Mouse (Mus musculus): Measurements from ENCODE around the gene Il10rb. TPM values are rescaled to one million over a fixed set of nuclear protein-coding genes. Genes with fewer than 3 reads are reported as not detected.

Il10rb gene
- total and polyA plus RNA-seq, 3 experiments = 18.3 to 144 (median 101) TPM

DNA sequence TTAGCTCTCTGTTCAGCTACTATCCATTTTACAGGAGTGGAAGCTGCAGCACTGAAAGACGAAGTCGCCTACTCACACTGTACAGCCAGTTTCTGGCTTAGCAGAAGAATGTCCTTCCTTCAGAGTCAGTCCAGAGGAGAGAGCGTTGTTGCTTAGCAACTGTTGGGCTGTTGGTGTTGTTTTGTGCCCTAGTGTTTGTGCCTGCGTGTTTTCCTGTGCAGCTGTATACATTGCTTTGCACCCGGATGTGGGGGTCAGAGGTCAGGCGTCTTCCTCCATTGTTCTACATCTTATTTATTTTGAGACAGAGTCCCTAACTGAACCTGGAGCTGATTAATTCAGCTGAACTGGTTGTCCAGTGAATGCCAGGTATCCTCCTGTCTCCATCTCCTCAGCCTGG lies 60.6 kb downstream of the Il10rb start:
- Histone ChIP-seq H3K9me3 (replicated peaks) (peaks cover 7% of the 10 kb centered on the region), H3K27me3 (ENCODE audit: insufficient read depth, low read length) (no peaks in the 10 kb centered on the region), H3K4me3 (ENCODE audit: low read depth, low read length) (peak overlapping the region; percentile 82), H3K4me1 (ENCODE audit: insufficient read depth, low read depth, low read length) (peaks cover 56% of the 10 kb centered on the region), H3K36me3 (replicated peaks) (peaks cover 44% of the 10 kb centered on the region)
- no peak for TF ChIP-seq POLR2AphosphoS5 (IDR thresholded peaks at IDR 0.05; ENCODE audit: insufficient replicate concordance, low read depth, low read length)
- no peak for DNase-seq (ENCODE audit: low spot score)
- no peak for ATAC-seq (ENCODE audit: extremely low read depth, insufficient number of reproducible peaks, low FRiP score, poor library complexity, severe bottlenecking)

- Histone ChIP-seq H3K27me3 (ENCODE audit: insufficient read depth, low read length) (no peaks in the 10 kb centered on the region), H3K4me1 (ENCODE audit: insufficient read depth, low read depth, low read length) (peaks cover 56% of the 10 kb centered on the region), H3K4me3 (ENCODE audit: low read depth, low read length) (no peak overlapping the region; the same call in 1 of the 2 replicates), H3K9me3 (replicated peaks) (peaks cover 10% of the 10 kb centered on the region), H3K36me3 (replicated peaks) (peaks cover 68% of the 10 kb centered on the region)
- no peak for TF ChIP-seq TAL1 (conservative IDR thresholded peaks at IDR 0.05; ENCODE audit: low read depth, low read length)
- no peak for TF ChIP-seq POLR2AphosphoS5 (IDR thresholded peaks at IDR 0.05; ENCODE audit: insufficient replicate concordance, low read depth, low read length)
- no peak for TF ChIP-seq GATA2 (IDR thresholded peaks at IDR 0.05; ENCODE audit: borderline replicate concordance, low read depth, low read length)
- TF ChIP-seq GATA1 (IDR thresholded peaks at IDR 0.05; ENCODE audit: borderline replicate concordance, low read length) = no peak
- TF ChIP-seq CTCF (IDR thresholded peaks at IDR 0.05; ENCODE audit: low read depth, low read length) = no peak
- no peak for DNase-seq (ENCODE audit: low spot score)
- no peak for ATAC-seq (ENCODE audit: extremely low read depth, insufficient number of reproducible peaks, low FRiP score, poor library complexity, severe bottlenecking)
Measured at GRCm38 (mm10) chr16:91470470-91470869, 64.5 kb downstream of the Il10rb start.

GRCm38 (mm10) chr16:91471481-91471880 lies 65.5 kb downstream of the Il10rb start:
- Histone ChIP-seq H3K4me1 (ENCODE audit: insufficient read depth, low read depth, low read length) (peaks cover 56% of the 10 kb centered on the region), H3K9me3 (replicated peaks) (peaks cover 10% of the 10 kb centered on the region), H3K27me3 (ENCODE audit: insufficient read depth, low read length) (no peaks in the 10 kb centered on the region), H3K4me3 (ENCODE audit: low read depth, low read length) (no peak overlapping the region), H3K36me3 (replicated peaks) (peaks cover 74% of the 10 kb centered on the region)
- peak; percentile 64 for ATAC-seq (ENCODE audit: extremely low read depth, insufficient number of reproducible peaks, low FRiP score, poor library complexity, severe bottlenecking)
- no peak for DNase-seq (ENCODE audit: low spot score)
- TF ChIP-seq TAL1 (conservative IDR thresholded peaks at IDR 0.05; ENCODE audit: low read depth, low read length) (peak; percentile 60), CTCF (IDR thresholded peaks at IDR 0.05; ENCODE audit: low read depth, low read length) (no peak)

Other genes with a start within 250 kb of the Il10rb start
- not detected in 2 replicates for gene Olig2, start 180.7 kb upstream of the Il10rb start, total RNA-seq (2014; fragmentation: Nextera tagmentation)
- 0.05 and 0.06 TPM in 2 replicates for gene Olig2, start 180.7 kb upstream of the Il10rb start, total RNA-seq (2017)
- not detected in 2 replicates for gene Olig2, start 180.7 kb upstream of the Il10rb start, polyA plus RNA-seq (2012)
- not detected in 2 replicates for gene Olig1, start 136.4 kb upstream of the Il10rb start, total RNA-seq (2014; fragmentation: Nextera tagmentation)
- not detected in 2 replicates for gene Olig1, start 136.4 kb upstream of the Il10rb start, total RNA-seq (2017)
- gene Olig1, start 136.4 kb upstream of the Il10rb start, polyA plus RNA-seq (2012) = not detected in 2 replicates
- gene Ifnar2, start 33.4 kb upstream of the Il10rb start, total RNA-seq (2014; fragmentation: Nextera tagmentation) = 165 and 186 TPM in 2 replicates
- gene Ifnar2, start 33.4 kb upstream of the Il10rb start, total RNA-seq (2017) = 66.5 and 67.3 TPM in 2 replicates
- 27.3 and 35.1 TPM in 2 replicates for gene Ifnar2, start 33.4 kb upstream of the Il10rb start, polyA plus RNA-seq (2012)
- 8.9 and 18.1 TPM in 2 replicates for gene Gm21970, start 14.4 kb upstream of the Il10rb start, total RNA-seq (2014; fragmentation: Nextera tagmentation)
- not detected in 2 replicates for gene Gm21970, start 14.4 kb upstream of the Il10rb start, total RNA-seq (2017)
- gene Gm21970, start 14.4 kb upstream of the Il10rb start, polyA plus RNA-seq (2012) = not detected in 2 replicates
- 73.0 and 103 TPM in 2 replicates for gene Ifnar1, start 79.1 kb downstream of the Il10rb start, total RNA-seq (2014; fragmentation: Nextera tagmentation)
- 65.5 and 72.3 TPM in 2 replicates for gene Ifnar1, start 79.1 kb downstream of the Il10rb start, total RNA-seq (2017)
- 15.1 and 16.2 TPM in 2 replicates for gene Ifnar1, start 79.1 kb downstream of the Il10rb start, polyA plus RNA-seq (2012)
- 30.8 and 38.9 TPM in 2 replicates for gene Ifngr2, start 140.9 kb downstream of the Il10rb start, total RNA-seq (2014; fragmentation: Nextera tagmentation)
- gene Ifngr2, start 140.9 kb downstream of the Il10rb start, total RNA-seq (2017) = 17.3 and 20.8 TPM in 2 replicates
- gene Ifngr2, start 140.9 kb downstream of the Il10rb start, polyA plus RNA-seq (2012) = 20.0 and 25.3 TPM in 2 replicates
- gene Tmem50b, start 191.6 kb downstream of the Il10rb start, total RNA-seq (2014; fragmentation: Nextera tagmentation) = 18.8 and 25.1 TPM in 2 replicates
- 17.9 and 19.7 TPM in 2 replicates for gene Tmem50b, start 191.6 kb downstream of the Il10rb start, total RNA-seq (2017)
- 1.4 and 1.8 TPM in 2 replicates for gene Tmem50b, start 191.6 kb downstream of the Il10rb start, polyA plus RNA-seq (2012)
- 7.4 and 8.0 TPM in 2 replicates for gene Dnajc28, start 212.9 kb downstream of the Il10rb start, total RNA-seq (2014; fragmentation: Nextera tagmentation)
- gene Dnajc28, start 212.9 kb downstream of the Il10rb start, total RNA-seq (2017) = 4.6 and 5.1 TPM in 2 replicates
- gene Dnajc28, start 212.9 kb downstream of the Il10rb start, polyA plus RNA-seq (2012) = 0.40 and 0.76 TPM in 2 replicates
- 193 and 200 TPM in 2 replicates for gene Gart, start 240.8 kb downstream of the Il10rb start, total RNA-seq (2014; fragmentation: Nextera tagmentation)
- 275 and 327 TPM in 2 replicates for gene Gart, start 240.8 kb downstream of the Il10rb start, total RNA-seq (2017)
- gene Gart, start 240.8 kb downstream of the Il10rb start, polyA plus RNA-seq (2012) = 631 and 715 TPM in 2 replicates
- gene Son, start 241.3 kb downstream of the Il10rb start, total RNA-seq (2014; fragmentation: Nextera tagmentation) = 573 and 598 TPM in 2 replicates
- 239 and 264 TPM in 2 replicates for gene Son, start 241.3 kb downstream of the Il10rb start, total RNA-seq (2017)
- 42.3 and 43.9 TPM in 2 replicates for gene Son, start 241.3 kb downstream of the Il10rb start, polyA plus RNA-seq (2012)

Measured in G1E (cell line).